Mouse (Mus musculus): Measurements from ENCODE around the gene Bcl11b.

DNA sequence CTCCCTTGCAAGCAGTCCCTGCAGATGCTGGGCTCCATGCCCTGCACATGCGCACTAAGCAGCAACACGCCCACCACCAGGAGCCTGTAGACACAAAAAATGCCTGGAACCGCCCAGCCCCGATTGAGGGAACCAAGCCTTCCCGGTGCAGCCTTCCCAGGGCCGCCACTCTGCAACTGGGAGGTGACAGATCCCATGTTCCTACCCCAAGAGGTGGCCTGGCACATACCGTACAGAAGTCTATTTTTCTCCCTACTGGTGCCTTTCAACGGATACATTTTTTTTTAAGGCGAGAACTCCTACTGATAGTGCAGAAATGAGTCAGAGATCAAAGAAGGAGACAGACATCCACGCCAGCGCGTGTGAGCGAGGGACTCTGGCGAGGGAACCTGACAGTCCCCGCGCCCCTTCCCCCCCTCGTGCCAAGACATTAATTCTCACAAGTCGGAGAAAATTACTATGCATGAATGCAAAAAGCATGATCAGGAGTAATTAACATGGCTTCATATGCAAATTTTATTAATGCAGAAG lies 33.5 kb downstream of the Bcl11b start:
- TF ChIP-seq EP300 (optimal IDR thresholded peaks at IDR 0.05) (no peak), CTCF (IDR thresholded peaks at IDR 0.05; ENCODE audit: low read depth) (no peak)

Measured in stomach, postnatal 0 days (tissue).